Mouse (Mus musculus): ENCODE data around the gene Lrrd1.

GRCm38 (mm10) chr5:3803292-3804165, 41.4 kb upstream of the Lrrd1 start:
- TF ChIP-seq POLR2A (IDR thresholded peaks at IDR 0.05; ENCODE audit: low read depth, low read length) (no peak), CTCF (conservative IDR thresholded peaks at IDR 0.05; ENCODE audit: insufficient read depth, insufficient read length, low read depth, low read length) (no peak)
